Mouse (Mus musculus): Measurements from ENCODE around the gene Ppm1m.

DNA sequence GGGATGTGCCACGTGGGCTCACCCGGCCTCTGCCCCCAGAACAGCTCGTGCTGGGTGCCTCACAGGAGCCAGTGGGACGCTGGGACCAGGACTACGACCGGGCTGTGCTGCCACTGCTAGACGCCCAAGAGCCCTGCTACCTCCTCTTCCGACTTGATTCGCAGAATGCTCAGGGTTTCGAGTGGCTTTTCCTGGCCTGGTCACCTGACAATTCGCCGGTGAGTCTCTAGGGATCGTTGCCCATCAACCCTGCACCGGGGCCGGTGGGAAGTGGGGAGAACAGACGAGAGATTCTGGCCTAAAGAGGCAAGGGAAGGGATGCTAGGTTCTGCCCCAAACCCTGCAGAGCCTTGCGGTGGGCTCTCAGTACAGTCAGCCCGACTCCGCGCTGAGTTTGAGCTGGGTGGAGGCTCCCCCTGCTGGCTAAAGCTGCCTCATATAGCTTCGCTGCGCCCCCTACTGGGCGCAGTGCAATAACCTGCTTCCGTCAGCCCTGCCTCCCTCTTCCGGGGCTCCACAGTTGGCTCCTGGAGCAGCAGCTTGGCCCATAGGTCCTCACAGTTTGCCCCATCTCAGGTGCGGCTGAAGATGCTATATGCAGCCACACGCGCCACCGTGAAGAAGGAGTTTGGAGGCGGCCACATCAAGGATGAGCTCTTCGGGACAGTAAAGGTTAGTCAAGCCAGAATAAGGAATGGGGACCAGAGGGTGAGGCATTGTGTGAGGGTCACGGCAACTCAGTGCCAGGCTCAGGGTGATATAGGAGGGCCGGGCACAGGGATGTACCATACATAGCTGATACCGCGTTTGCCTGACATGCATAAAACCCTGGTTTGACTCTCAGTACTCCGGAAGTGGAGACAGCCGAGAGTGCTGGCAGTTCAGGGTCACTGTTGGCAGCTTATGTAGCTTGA is 12.4 kb upstream of the Ppm1m start:
- TF ChIP-seq POLR2A (IDR thresholded peaks at IDR 0.05; ENCODE audit: insufficient read depth, low read depth, low read length) (no peak), CTCF (IDR thresholded peaks at IDR 0.05) (no peak; the same call in 1 of the 2 replicates), EP300 (IDR thresholded peaks at IDR 0.05; ENCODE audit: insufficient read depth, low read depth, low read length) (peak; percentile 61; the same call in 1 of the 2 replicates)
